Mouse (Mus musculus): ENCODE data around the gene Tmem117. TPM values are rescaled to one million over a fixed set of nuclear protein-coding genes. Genes with fewer than 3 reads are reported as not detected.

The Tmem117 gene
- polyA plus RNA-seq, 1 experiment from 2014 or later: 8.6 TPM

DNA sequence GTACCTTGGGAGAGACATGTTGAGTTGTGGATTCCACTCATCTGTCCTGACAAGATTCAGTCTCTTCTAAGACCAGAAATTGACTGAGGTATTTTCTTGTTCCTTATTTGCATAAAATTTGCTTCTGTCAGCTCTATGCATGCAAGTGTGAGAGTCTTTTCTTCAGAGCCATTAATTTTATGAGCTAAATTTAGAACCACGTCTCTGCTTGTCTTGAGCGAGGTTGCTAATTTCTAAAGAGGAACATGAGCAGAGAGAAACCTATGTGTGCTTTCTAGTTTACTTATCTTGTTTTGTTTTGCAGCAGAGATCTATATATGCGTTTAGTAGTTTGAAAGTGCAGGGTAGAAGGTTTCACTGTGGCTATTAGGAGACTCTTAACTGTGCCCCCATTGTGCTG lies 26.6 kb upstream of the Tmem117 start:
- Histone ChIP-seq H3K4me2 (no peak overlapping the region), H3K4me3 (no peak overlapping the region), H3K9me3 (no peaks in the 10 kb centered on the region), H3K9ac (no peak overlapping the region), H3K36me3 (no peaks in the 10 kb centered on the region), H3K4me1 (replicated peaks) (no peaks in the 10 kb centered on the region), H3K27ac (replicated peaks) (no peak overlapping the region), H3K27me3 (no peaks in the 10 kb centered on the region)
- WGBS: 56% methylated on average over 3 of the region's 3 CpGs
- ATAC-seq (ENCODE audit: low read depth): no peak

- ATAC-seq (ENCODE audit: low read depth): no peak
- H3K27me3 ChIP-seq: no peaks in the 10 kb centered on the region
Measured at GRCm38 (mm10) chr15:94607768-94608167, 21.3 kb upstream of the Tmem117 start.

GRCm38 (mm10) chr15:94616036-94616435 lies 13.0 kb upstream of the Tmem117 start:
- no peak for ATAC-seq (ENCODE audit: low read depth)
- Histone ChIP-seq H3K9ac (no peak overlapping the region), H3K4me3 (no peak overlapping the region), H3K36me3 (no peaks in the 10 kb centered on the region), H3K27me3 (no peaks in the 10 kb centered on the region), H3K4me2 (no peak overlapping the region), H3K27ac (replicated peaks) (no peak overlapping the region), H3K4me1 (replicated peaks) (no peaks in the 10 kb centered on the region), H3K9me3 (no peaks in the 10 kb centered on the region)
- 94% methylated on average over 11 of the region's 11 CpGs for WGBS

More at GRCm38 (mm10) chr15:94607768-94608167, 21.3 kb upstream of the Tmem117 start:
- Histone ChIP-seq H3K36me3 (no peaks in the 10 kb centered on the region), H3K4me3 (no peak overlapping the region), H3K9ac (no peak overlapping the region), H3K9me3 (no peaks in the 10 kb centered on the region), H3K27ac (replicated peaks) (no peak overlapping the region), H3K4me1 (replicated peaks) (no peaks in the 10 kb centered on the region), H3K4me2 (no peak overlapping the region)
- WGBS: 91% methylated on average over 8 of the region's 8 CpGs

DNA sequence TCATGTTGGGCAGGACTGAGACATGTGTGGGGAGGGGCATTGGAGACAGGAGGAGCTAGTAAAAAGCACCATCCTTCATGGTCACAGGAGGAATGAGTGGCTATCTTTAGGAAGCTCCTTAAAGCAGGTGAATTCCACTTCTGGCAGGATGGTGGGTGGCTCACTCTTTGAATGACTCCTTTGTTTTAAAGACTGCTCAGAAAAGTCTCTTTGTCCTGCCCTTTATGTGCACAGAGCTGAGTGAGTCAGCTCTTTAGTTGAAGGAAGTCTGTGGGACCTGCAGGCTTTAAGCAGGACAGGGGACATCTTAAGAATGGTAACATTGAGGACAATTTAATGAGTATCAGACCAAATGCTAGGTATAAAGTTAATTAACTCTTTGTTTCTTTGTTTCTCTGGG lies 8.1 kb upstream of the Tmem117 start:
- Histone ChIP-seq H3K27me3 (no peaks in the 10 kb centered on the region), H3K4me2 (no peak overlapping the region), H3K36me3 (no peaks in the 10 kb centered on the region), H3K4me1 (replicated peaks) (no peaks in the 10 kb centered on the region), H3K27ac (replicated peaks) (no peak overlapping the region), H3K4me3 (no peak overlapping the region), H3K9me3 (no peaks in the 10 kb centered on the region), H3K9ac (no peak overlapping the region)
- ATAC-seq (ENCODE audit: low read depth): no peak

DNA sequence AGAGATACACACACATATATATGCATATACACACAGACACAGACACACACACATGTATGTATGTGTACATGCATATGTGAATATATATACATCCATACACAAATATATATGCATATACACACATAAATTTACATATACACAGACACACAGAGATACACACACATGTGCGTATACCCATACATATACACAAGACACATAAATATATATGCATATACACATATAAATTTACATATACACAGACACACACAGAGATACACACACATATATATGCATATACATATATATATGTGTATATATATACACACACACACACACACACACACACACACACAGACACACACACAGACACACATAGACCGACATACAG lies 586 bp upstream of the Tmem117 start:
- Histone ChIP-seq H3K9me3 (no peaks in the 10 kb centered on the region), H3K9ac (peak overlapping the region; percentile 89), H3K36me3 (no peaks in the 10 kb centered on the region), H3K4me2 (peak overlapping the region; percentile 94), H3K27ac (replicated peaks) (no peak overlapping the region), H3K4me3 (peak overlapping the region; percentile 67), H3K27me3 (peaks cover 10% of the 10 kb centered on the region), H3K4me1 (replicated peaks) (no peaks in the 10 kb centered on the region)
- peak; percentile 65; the same call in 1 of the 2 replicates for ATAC-seq (ENCODE audit: low read depth)
- WGBS: 51% methylated on average over 2 of the region's 2 CpGs

GRCm38 (mm10) chr15:94630553-94630952 lies 1.5 kb downstream of the Tmem117 start:
- H3K4me1 ChIP-seq (replicated peaks): no peaks in the 10 kb centered on the region
- no peak overlapping the region for H3K27ac ChIP-seq (replicated peaks)
- no peak for ATAC-seq (ENCODE audit: low read depth)
- no peaks in the 10 kb centered on the region for H3K9me3 ChIP-seq
- H3K9ac ChIP-seq: no peak overlapping the region
- WGBS: 82% methylated on average over 4 of the region's 4 CpGs
- H3K4me2 ChIP-seq: no peak overlapping the region
- no peaks in the 10 kb centered on the region for H3K36me3 ChIP-seq
- no peak overlapping the region for H3K4me3 ChIP-seq
- peaks cover 10% of the 10 kb centered on the region for H3K27me3 ChIP-seq

GRCm38 (mm10) chr15:94634524-94634923 lies 5.5 kb downstream of the Tmem117 start:
- 74% methylated on average over 11 of the region's 11 CpGs for WGBS
- Histone ChIP-seq H3K27me3 (peaks cover 10% of the 10 kb centered on the region), H3K9ac (no peak overlapping the region), H3K27ac (replicated peaks) (no peak overlapping the region), H3K4me1 (replicated peaks) (no peaks in the 10 kb centered on the region), H3K9me3 (no peaks in the 10 kb centered on the region), H3K36me3 (no peaks in the 10 kb centered on the region), H3K4me2 (no peak overlapping the region), H3K4me3 (no peak overlapping the region)
- ATAC-seq (ENCODE audit: low read depth): no peak

DNA sequence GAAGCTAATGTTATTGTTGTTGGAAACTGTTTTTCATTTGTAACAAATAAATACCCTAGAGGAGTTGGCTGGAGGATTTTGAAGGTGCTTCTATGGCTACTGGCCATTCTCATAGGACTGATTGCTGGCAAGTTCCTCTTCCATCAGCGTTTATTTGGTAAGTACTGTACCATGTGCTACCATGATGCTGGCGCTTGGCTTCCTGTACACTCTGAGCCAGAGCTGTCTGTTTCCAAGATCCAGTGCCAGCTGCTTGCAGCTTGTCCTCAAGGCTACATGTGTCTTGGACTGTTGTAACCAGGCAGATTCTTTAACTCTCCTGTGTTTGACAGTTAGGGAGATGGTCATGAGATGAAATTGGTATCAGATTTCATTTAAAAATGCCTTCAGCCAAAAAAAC lies 9.2 kb downstream of the Tmem117 start:
- Histone ChIP-seq H3K4me1 (replicated peaks) (peaks cover 7% of the 10 kb centered on the region; the same call in 1 of the 2 replicates), H3K9me3 (no peaks in the 10 kb centered on the region), H3K4me3 (no peak overlapping the region), H3K36me3 (no peaks in the 10 kb centered on the region), H3K9ac (no peak overlapping the region), H3K27ac (replicated peaks) (no peak overlapping the region), H3K27me3 (no peaks in the 10 kb centered on the region), H3K4me2 (no peak overlapping the region)
- 88% methylated on average over 2 of the region's 2 CpGs for whole genome bisulfite sequencing
- no peak for ATAC-seq (ENCODE audit: low read depth)

DNA sequence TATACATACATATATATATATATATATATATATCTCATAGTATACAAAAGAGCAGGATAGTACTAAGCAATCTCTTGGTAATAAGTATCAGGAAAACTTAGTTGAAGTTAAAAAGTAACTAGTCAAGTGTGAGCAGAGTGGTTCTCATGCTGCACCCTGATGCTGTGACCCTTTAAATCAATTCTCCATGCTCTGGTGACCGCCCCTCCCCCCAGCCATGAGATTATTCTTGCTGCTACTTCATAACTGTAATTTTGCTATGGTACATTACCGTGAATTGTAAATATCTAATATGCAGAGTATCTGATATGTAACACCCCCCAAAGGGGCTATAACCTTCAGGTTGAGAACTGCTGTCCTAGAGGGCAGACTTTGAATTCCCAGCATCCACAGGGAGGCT lies 10.1 kb downstream of the Tmem117 start:
- 72% methylated on average over 2 of the region's 2 CpGs for WGBS
- H3K27ac ChIP-seq (replicated peaks): no peak overlapping the region
- no peaks in the 10 kb centered on the region for H3K36me3 ChIP-seq
- no peaks in the 10 kb centered on the region for H3K9me3 ChIP-seq
- no peak overlapping the region for H3K4me3 ChIP-seq
- no peaks in the 10 kb centered on the region for H3K27me3 ChIP-seq
- H3K9ac ChIP-seq: no peak overlapping the region
- no peak overlapping the region for H3K4me2 ChIP-seq
- no peak for ATAC-seq (ENCODE audit: low read depth)
- peaks cover 7% of the 10 kb centered on the region; the same call in 1 of the 2 replicates for H3K4me1 ChIP-seq (replicated peaks)

DNA sequence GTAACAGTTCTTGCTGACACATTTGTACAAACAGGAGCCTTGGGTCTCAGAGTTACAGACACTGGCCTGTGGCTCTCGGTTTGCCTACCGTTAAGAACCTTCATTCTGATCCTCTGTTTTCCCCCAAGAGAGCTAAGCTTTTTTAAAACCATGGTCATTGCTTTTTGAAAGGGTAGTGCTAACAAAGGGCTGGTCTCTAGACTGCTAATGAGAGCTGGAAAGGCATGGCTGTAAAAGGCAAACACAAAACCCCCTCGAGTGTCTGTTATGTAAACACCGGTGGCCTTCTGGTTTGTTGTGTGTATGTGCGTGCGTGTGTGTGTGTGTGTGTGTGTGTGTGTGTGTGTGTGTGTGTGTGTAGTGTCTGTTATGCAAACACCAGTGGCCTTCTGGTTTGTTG lies 17.0 kb downstream of the Tmem117 start:
- no peaks in the 10 kb centered on the region for H3K36me3 ChIP-seq
- 21% methylated on average over 6 of the region's 6 CpGs for WGBS
- no peak overlapping the region for H3K9ac ChIP-seq
- H3K9me3 ChIP-seq: no peaks in the 10 kb centered on the region
- H3K4me3 ChIP-seq: no peak overlapping the region
- peaks cover 31% of the 10 kb centered on the region for H3K4me1 ChIP-seq (replicated peaks)
- H3K4me2 ChIP-seq: no peak overlapping the region
- ATAC-seq (ENCODE audit: low read depth): no peak
- H3K27ac ChIP-seq (replicated peaks): no peak overlapping the region
- H3K27me3 ChIP-seq: no peaks in the 10 kb centered on the region

DNA sequence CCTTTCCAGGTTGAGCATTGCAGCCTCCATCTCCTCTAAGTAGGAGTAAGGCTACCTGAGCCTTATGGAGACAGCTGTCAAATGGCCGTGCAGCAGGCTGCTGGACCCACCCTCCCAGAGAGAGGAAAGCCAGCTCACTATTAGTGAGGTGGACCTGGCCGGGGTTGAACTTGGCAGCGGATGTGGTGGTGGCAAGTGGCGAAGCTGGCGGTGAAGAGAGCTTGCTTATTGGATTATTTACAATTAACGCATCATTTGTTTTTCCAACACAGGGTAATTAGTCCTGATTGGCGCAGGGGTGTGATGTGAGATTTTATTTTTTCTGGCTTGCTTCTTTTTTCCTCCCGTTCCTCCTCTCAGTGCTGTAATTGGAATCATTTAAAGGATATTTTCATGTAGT lies 19.4 kb downstream of the Tmem117 start:
- H3K27ac ChIP-seq (replicated peaks): no peak overlapping the region
- H3K4me1 ChIP-seq (replicated peaks): peaks cover 32% of the 10 kb centered on the region
- no peaks in the 10 kb centered on the region for H3K9me3 ChIP-seq
- no peaks in the 10 kb centered on the region for H3K36me3 ChIP-seq
- no peaks in the 10 kb centered on the region for H3K27me3 ChIP-seq
- WGBS: 75% methylated on average over 8 of the region's 8 CpGs
- no peak overlapping the region for H3K4me2 ChIP-seq
- H3K4me3 ChIP-seq: no peak overlapping the region
- ATAC-seq (ENCODE audit: low read depth): no peak
- no peak overlapping the region for H3K9ac ChIP-seq

- Histone ChIP-seq H3K36me3 (no peaks in the 10 kb centered on the region), H3K9ac (0 out of 2 replicates have a peak overlapping the region, but pooled peaks have one; percentile 26), H3K27ac (replicated peaks) (0 out of 2 replicates have a peak overlapping the region, but pooled peaks have one; percentile 23), H3K4me1 (replicated peaks) (peaks cover 32% of the 10 kb centered on the region), H3K9me3 (no peaks in the 10 kb centered on the region), H3K4me3 (no peak overlapping the region), H3K27me3 (no peaks in the 10 kb centered on the region), H3K4me2 (no peak overlapping the region)
- 49% methylated on average over 17 of the region's 17 CpGs for WGBS
- no peak for ATAC-seq (ENCODE audit: low read depth)
Measured at GRCm38 (mm10) chr15:94649071-94649765, 20.2 kb downstream of the Tmem117 start.

DNA sequence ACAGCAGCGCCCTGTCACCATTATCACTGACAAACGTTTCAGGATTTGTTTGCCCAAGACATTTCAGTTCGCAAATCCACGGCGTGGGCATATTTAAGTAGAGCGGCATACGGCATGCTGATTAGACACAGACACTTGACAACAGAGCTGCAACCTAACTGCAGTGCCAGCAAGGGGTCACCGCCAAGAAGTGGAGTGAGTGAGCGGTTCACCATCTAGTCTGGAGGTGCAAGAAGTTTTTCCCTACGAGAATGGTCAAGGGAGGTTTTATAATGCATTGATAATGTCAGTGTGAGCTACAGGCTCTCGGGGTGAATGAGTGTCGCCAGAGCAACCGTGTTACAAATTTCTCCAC lies 20.7 kb downstream of the Tmem117 start:
- H3K4me2 ChIP-seq: no peak overlapping the region

More for the DNA sequence above, 20.7 kb downstream of the Tmem117 start:
- no peak overlapping the region for H3K4me3 ChIP-seq
- H3K4me1 ChIP-seq (replicated peaks): peaks cover 32% of the 10 kb centered on the region
- 33% methylated on average over 13 of the region's 13 CpGs for WGBS
- no peaks in the 10 kb centered on the region for H3K36me3 ChIP-seq
- ATAC-seq (ENCODE audit: low read depth): no peak
- H3K9ac ChIP-seq: no peak overlapping the region
- H3K27ac ChIP-seq (replicated peaks): 0 out of 2 replicates have a peak overlapping the region, but pooled peaks have one; percentile 23
- no peaks in the 10 kb centered on the region for H3K27me3 ChIP-seq
- H3K9me3 ChIP-seq: no peaks in the 10 kb centered on the region

Data from neural tube, embryonic 13.5 days (tissue).